Mouse (Mus musculus): ENCODE measurements at regions not wholly inside any gene's neighbourhood (a gene's known extent, or its start where the extent isn't known, plus 50 kb on each side); places are given as distances from the start of the nearest gene placed in this dataset.

- no peak for TF ChIP-seq POLR2A (IDR thresholded peaks at IDR 0.05; ENCODE audit: extremely low read depth, insufficient read depth, low read length)
- TF ChIP-seq CTCF (IDR thresholded peaks at IDR 0.05; ENCODE audit: low read depth, low read length) = no peak
Measured at GRCm38 (mm10) chr3:77120581-77120980, 1046.5 kb downstream of the Fstl5 start.
